Mouse (Mus musculus): ENCODE data around the gene Gpr132. TPM values are rescaled to one million over a fixed set of nuclear protein-coding genes. Genes with fewer than 3 reads are reported as not detected.

Gpr132 gene
- polyA plus RNA-seq, 1 experiment from 2014 or later: not detected

- H3K4me1 ChIP-seq: peaks cover 6% of the 10 kb centered on the region
- WGBS: 66% methylated on average over 12 of the region's 12 CpGs
- no peaks in the 10 kb centered on the region for H3K9me3 ChIP-seq
- no peaks in the 10 kb centered on the region for H3K36me3 ChIP-seq
- H3K9ac ChIP-seq (replicated peaks): no peak overlapping the region
- no peak overlapping the region for H3K27ac ChIP-seq (replicated peaks)
- H3K4me3 ChIP-seq: no peak overlapping the region
- H3K4me2 ChIP-seq (replicated peaks): no peak overlapping the region
- ATAC-seq (replicated peaks): no peak
- H3K27me3 ChIP-seq: no peaks in the 10 kb centered on the region
Measured at GRCm38 (mm10) chr12:112898351-112898750, 30.3 kb upstream of the Gpr132 start.

- Histone ChIP-seq H3K4me3 (no peak overlapping the region), H3K27ac (replicated peaks) (no peak overlapping the region), H3K27me3 (no peaks in the 10 kb centered on the region), H3K9ac (replicated peaks) (no peak overlapping the region), H3K9me3 (no peaks in the 10 kb centered on the region), H3K4me2 (replicated peaks) (no peak overlapping the region; the same call in 1 of the 2 replicates), H3K36me3 (no peaks in the 10 kb centered on the region), H3K4me1 (peaks cover 6% of the 10 kb centered on the region)
- 35% methylated on average over 16 of the region's 16 CpGs for WGBS
- no peak; the same call in 1 of the 2 replicates for ATAC-seq (replicated peaks)
Measured at GRCm38 (mm10) chr12:112897522-112898212, 29.6 kb upstream of the Gpr132 start.

GRCm38 (mm10) chr12:112894969-112895368 is 26.9 kb upstream of the Gpr132 start:
- Histone ChIP-seq H3K9me3 (no peaks in the 10 kb centered on the region), H3K36me3 (no peaks in the 10 kb centered on the region), H3K4me2 (replicated peaks) (no peak overlapping the region), H3K4me3 (no peak overlapping the region), H3K27me3 (no peaks in the 10 kb centered on the region), H3K4me1 (peaks cover 6% of the 10 kb centered on the region), H3K9ac (replicated peaks) (no peak overlapping the region), H3K27ac (replicated peaks) (no peak overlapping the region)
- 71% methylated on average over 4 of the region's 4 CpGs for WGBS
- ATAC-seq (replicated peaks): no peak

- Histone ChIP-seq H3K27me3 (no peaks in the 10 kb centered on the region), H3K4me1 (peaks cover 6% of the 10 kb centered on the region), H3K9ac (replicated peaks) (no peak overlapping the region), H3K9me3 (no peaks in the 10 kb centered on the region), H3K4me2 (replicated peaks) (no peak overlapping the region), H3K4me3 (no peak overlapping the region), H3K36me3 (no peaks in the 10 kb centered on the region), H3K27ac (replicated peaks) (no peak overlapping the region)
- WGBS: 70% methylated on average over 11 of the region's 11 CpGs
- ATAC-seq (replicated peaks): no peak
Measured at GRCm38 (mm10) chr12:112894303-112894884, 26.4 kb upstream of the Gpr132 start.

GRCm38 (mm10) chr12:112885465-112885864 is 17.4 kb upstream of the Gpr132 start:
- no peak for ATAC-seq (replicated peaks)
- 68% methylated on average over 7 of the region's 7 CpGs for WGBS

GRCm38 (mm10) chr12:112881301-112881815 is 13.3 kb upstream of the Gpr132 start:
- Histone ChIP-seq H3K4me1 (peaks cover 14% of the 10 kb centered on the region), H3K9me3 (no peaks in the 10 kb centered on the region), H3K27ac (replicated peaks) (no peak overlapping the region), H3K9ac (replicated peaks) (no peak overlapping the region), H3K36me3 (no peaks in the 10 kb centered on the region), H3K27me3 (peaks cover 30% of the 10 kb centered on the region), H3K4me2 (replicated peaks) (no peak overlapping the region), H3K4me3 (no peak overlapping the region)
- ATAC-seq (replicated peaks): no peak
- WGBS: 66% methylated on average over 6 of the region's 6 CpGs

More at GRCm38 (mm10) chr12:112885465-112885864, 17.4 kb upstream of the Gpr132 start:
- Histone ChIP-seq H3K9me3 (no peaks in the 10 kb centered on the region), H3K27me3 (no peaks in the 10 kb centered on the region), H3K4me1 (no peaks in the 10 kb centered on the region), H3K36me3 (no peaks in the 10 kb centered on the region), H3K9ac (replicated peaks) (no peak overlapping the region), H3K4me2 (replicated peaks) (no peak overlapping the region), H3K4me3 (no peak overlapping the region), H3K27ac (replicated peaks) (no peak overlapping the region)

GRCm38 (mm10) chr12:112880661-112881060 is 12.6 kb upstream of the Gpr132 start:
- Histone ChIP-seq H3K4me3 (no peak overlapping the region), H3K27ac (replicated peaks) (no peak overlapping the region), H3K9me3 (no peaks in the 10 kb centered on the region), H3K27me3 (peaks cover 37% of the 10 kb centered on the region), H3K4me1 (peaks cover 18% of the 10 kb centered on the region), H3K9ac (replicated peaks) (no peak overlapping the region), H3K4me2 (replicated peaks) (no peak overlapping the region), H3K36me3 (no peaks in the 10 kb centered on the region)
- no peak for ATAC-seq (replicated peaks)
- 72% methylated on average over 4 of the region's 4 CpGs for WGBS

- H3K27me3 ChIP-seq: peaks cover 46% of the 10 kb centered on the region
- no peak for ATAC-seq (replicated peaks)
- no peaks in the 10 kb centered on the region for H3K36me3 ChIP-seq
- H3K9me3 ChIP-seq: no peaks in the 10 kb centered on the region
- peaks cover 18% of the 10 kb centered on the region for H3K4me1 ChIP-seq
- 83% methylated on average over 5 of the region's 5 CpGs for WGBS
- no peak overlapping the region for H3K4me3 ChIP-seq
- no peak overlapping the region for H3K4me2 ChIP-seq (replicated peaks)
- no peak overlapping the region for H3K27ac ChIP-seq (replicated peaks)
- H3K9ac ChIP-seq (replicated peaks): no peak overlapping the region
Measured at GRCm38 (mm10) chr12:112879731-112880130, 11.7 kb upstream of the Gpr132 start.

- Histone ChIP-seq H3K36me3 (no peaks in the 10 kb centered on the region), H3K4me3 (peak overlapping the region; percentile 36), H3K4me1 (peaks cover 27% of the 10 kb centered on the region), H3K9ac (replicated peaks) (0 out of 2 replicates have a peak overlapping the region, but pooled peaks have one; percentile 22), H3K27me3 (peaks cover 65% of the 10 kb centered on the region), H3K27ac (replicated peaks) (no peak overlapping the region), H3K4me2 (replicated peaks) (peak overlapping the region; percentile 55), H3K9me3 (no peaks in the 10 kb centered on the region)
- ATAC-seq (replicated peaks): no peak
- WGBS: 1% methylated on average over 37 of the region's 37 CpGs
Measured at GRCm38 (mm10) chr12:112877607-112878020, 9.6 kb upstream of the Gpr132 start.

- Histone ChIP-seq H3K4me3 (peak overlapping the region; percentile 36), H3K9ac (replicated peaks) (0 out of 2 replicates have a peak overlapping the region, but pooled peaks have one; percentile 22), H3K4me2 (replicated peaks) (peak overlapping the region; percentile 55), H3K9me3 (no peaks in the 10 kb centered on the region), H3K27me3 (peaks cover 65% of the 10 kb centered on the region), H3K36me3 (no peaks in the 10 kb centered on the region), H3K4me1 (peaks cover 27% of the 10 kb centered on the region), H3K27ac (replicated peaks) (no peak overlapping the region)
- WGBS: 6% methylated on average over 17 of the region's 17 CpGs
- ATAC-seq (replicated peaks): no peak
Measured at GRCm38 (mm10) chr12:112877073-112877576, 9.1 kb upstream of the Gpr132 start.

- 5% methylated on average over 28 of the region's 28 CpGs for WGBS
- H3K9ac ChIP-seq (replicated peaks): no peak overlapping the region
- no peak for ATAC-seq (replicated peaks)
- H3K4me3 ChIP-seq: peak overlapping the region; percentile 3; the same call in 1 of the 2 replicates
- H3K36me3 ChIP-seq: no peaks in the 10 kb centered on the region
- no peak overlapping the region for H3K27ac ChIP-seq (replicated peaks)
- peaks cover 27% of the 10 kb centered on the region for H3K4me1 ChIP-seq
- H3K9me3 ChIP-seq: no peaks in the 10 kb centered on the region
- peak overlapping the region; percentile 26 for H3K4me2 ChIP-seq (replicated peaks)
- peaks cover 65% of the 10 kb centered on the region for H3K27me3 ChIP-seq
Measured at GRCm38 (mm10) chr12:112876332-112877072, 8.5 kb upstream of the Gpr132 start.
